Mouse (Mus musculus): ENCODE measurements around the gene Zdhhc14. TPM values are rescaled to one million over a fixed set of nuclear protein-coding genes. Genes with fewer than 3 reads are reported as not detected.

The Zdhhc14 gene
- polyA plus RNA-seq, 1 experiment: 5.7 TPM

- WGBS: 94% methylated on average over 3 of the region's 3 CpGs
- H3K27ac ChIP-seq (ENCODE audit: insufficient read depth, low read length): no peak overlapping the region
- no peak for DNase-seq (ENCODE audit: low read depth in 1 of 2, low spot score in 2 of 2)
- H3K27me3 ChIP-seq (ENCODE audit: control insufficient read depth, insufficient read depth, low read length): no peaks in the 10 kb centered on the region
- TF ChIP-seq CTCF (IDR thresholded peaks at IDR 0.05; ENCODE audit: extremely low read depth, insufficient read depth, insufficient read length, insufficient replicate concordance) (no peak), POLR2A (IDR thresholded peaks at IDR 0.05; ENCODE audit: low read depth, low read length) (no peak)
- H3K4me1 ChIP-seq (ENCODE audit: control insufficient read depth, insufficient read depth, insufficient read length): peaks cover 4% of the 10 kb centered on the region; the same call in 1 of the 2 replicates
- H3K36me3 ChIP-seq (ENCODE audit: control insufficient read depth, insufficient read depth, low read length): no peaks in the 10 kb centered on the region
- no peak overlapping the region for H3K4me3 ChIP-seq (ENCODE audit: extremely low read depth, insufficient read depth, insufficient read length)
Observed at GRCm38 (mm10) chr17:5713141-5713540, 220.8 kb downstream of the Zdhhc14 start.

DNA sequence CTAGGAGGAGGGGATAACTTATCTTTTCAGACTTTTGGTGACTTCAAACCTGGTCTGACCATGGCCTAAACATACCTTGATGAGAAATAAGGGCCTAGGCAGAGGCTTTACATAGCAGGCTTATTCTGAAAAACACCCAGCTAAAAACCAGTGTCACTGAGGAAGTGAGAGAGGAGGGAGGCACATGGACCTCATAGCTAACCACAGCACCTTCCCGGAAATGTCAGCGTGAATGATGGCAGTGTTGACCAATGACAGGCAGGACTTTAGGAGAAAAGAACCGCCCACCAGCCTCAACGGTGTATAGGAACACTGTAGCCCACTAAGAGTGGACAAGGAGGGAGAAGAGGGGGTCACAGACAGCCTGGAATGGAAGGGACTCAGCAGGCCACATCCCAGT, 224.6 kb downstream of the Zdhhc14 start:
- Histone ChIP-seq H3K27me3 (ENCODE audit: control insufficient read depth, insufficient read depth, low read length) (no peaks in the 10 kb centered on the region), H3K27ac (ENCODE audit: insufficient read depth, low read length) (no peak overlapping the region), H3K36me3 (ENCODE audit: control insufficient read depth, insufficient read depth, low read length) (no peaks in the 10 kb centered on the region), H3K4me3 (ENCODE audit: extremely low read depth, insufficient read depth, insufficient read length) (no peak overlapping the region), H3K4me1 (ENCODE audit: control insufficient read depth, insufficient read depth, insufficient read length) (peaks cover 4% of the 10 kb centered on the region; the same call in 1 of the 2 replicates)
- peak in 1 of 2 experiments; percentile 12 for DNase-seq (ENCODE audit: low read depth in 1 of 2, low spot score in 2 of 2)
- TF ChIP-seq POLR2A (IDR thresholded peaks at IDR 0.05; ENCODE audit: low read depth, low read length): no peak
- TF ChIP-seq CTCF (IDR thresholded peaks at IDR 0.05; ENCODE audit: extremely low read depth, insufficient read depth, insufficient read length, insufficient replicate concordance): no peak
- 49% methylated on average over 4 of the region's 4 CpGs for WGBS

DNA sequence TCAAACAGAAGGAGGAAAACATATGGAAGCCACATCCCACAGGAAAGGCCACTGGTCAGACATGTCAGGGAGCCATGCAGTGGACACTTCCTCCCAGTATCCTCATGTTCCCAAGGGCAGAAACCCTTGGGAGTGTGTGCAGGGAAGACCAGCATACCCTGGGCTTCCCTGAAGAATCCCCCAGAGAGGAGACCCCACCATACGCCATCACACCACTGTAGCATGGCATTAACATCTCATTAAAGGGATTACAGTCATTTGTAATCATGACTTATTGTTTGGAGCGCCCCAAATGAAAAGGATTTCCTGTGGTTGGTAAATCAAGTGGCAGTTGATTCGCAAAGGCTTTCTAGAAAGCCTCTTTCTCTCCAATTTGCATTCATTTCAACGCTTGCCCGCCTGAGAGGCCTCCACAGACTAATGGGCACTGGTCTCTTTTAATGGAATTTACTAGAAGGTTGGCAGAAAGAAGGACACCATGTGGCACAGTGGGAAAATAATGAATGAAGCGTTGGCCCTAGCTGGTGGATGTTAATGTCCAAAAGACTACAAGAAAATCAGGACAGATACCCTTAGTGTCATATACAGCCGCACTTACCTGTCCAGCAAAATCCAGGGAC, 226.5 kb downstream of the Zdhhc14 start:
- peaks cover 4% of the 10 kb centered on the region; the same call in 1 of the 2 replicates for H3K4me1 ChIP-seq (ENCODE audit: control insufficient read depth, insufficient read depth, insufficient read length)
- H3K36me3 ChIP-seq (ENCODE audit: control insufficient read depth, insufficient read depth, low read length): no peaks in the 10 kb centered on the region
- DNase-seq (ENCODE audit: low read depth in 1 of 2, low spot score in 2 of 2): no peak
- no peaks in the 10 kb centered on the region for H3K27me3 ChIP-seq (ENCODE audit: control insufficient read depth, insufficient read depth, low read length)
- H3K4me3 ChIP-seq (ENCODE audit: extremely low read depth, insufficient read depth, insufficient read length): no peak overlapping the region
- no peak overlapping the region for H3K27ac ChIP-seq (ENCODE audit: insufficient read depth, low read length)
- 62% methylated on average over 7 of the region's 7 CpGs for WGBS
- TF ChIP-seq CTCF (IDR thresholded peaks at IDR 0.05; ENCODE audit: extremely low read depth, insufficient read depth, insufficient read length, insufficient replicate concordance): no peak
- TF ChIP-seq POLR2A (IDR thresholded peaks at IDR 0.05; ENCODE audit: low read depth, low read length): no peak

GRCm38 (mm10) chr17:5722802-5723201, 230.4 kb downstream of the Zdhhc14 start:
- no peak overlapping the region for H3K27ac ChIP-seq (ENCODE audit: insufficient read depth, low read length)
- 94% methylated on average over 2 of the region's 2 CpGs for WGBS
- H3K27me3 ChIP-seq (ENCODE audit: control insufficient read depth, insufficient read depth, low read length): no peaks in the 10 kb centered on the region
- TF ChIP-seq POLR2A (IDR thresholded peaks at IDR 0.05; ENCODE audit: low read depth, low read length): no peak
- TF ChIP-seq CTCF (IDR thresholded peaks at IDR 0.05; ENCODE audit: extremely low read depth, insufficient read depth, insufficient read length, insufficient replicate concordance): no peak
- DNase-seq (ENCODE audit: low read depth in 1 of 2, low spot score in 2 of 2): no peak
- H3K36me3 ChIP-seq (ENCODE audit: control insufficient read depth, insufficient read depth, low read length): no peaks in the 10 kb centered on the region
- peaks cover 4% of the 10 kb centered on the region; the same call in 1 of the 2 replicates for H3K4me1 ChIP-seq (ENCODE audit: control insufficient read depth, insufficient read depth, insufficient read length)
- no peak overlapping the region for H3K4me3 ChIP-seq (ENCODE audit: extremely low read depth, insufficient read depth, insufficient read length)

GRCm38 (mm10) chr17:5723601-5724189, 231.3 kb downstream of the Zdhhc14 start:
- no peak for TF ChIP-seq CTCF (IDR thresholded peaks at IDR 0.05; ENCODE audit: extremely low read depth, insufficient read depth, insufficient read length, insufficient replicate concordance)
- TF ChIP-seq POLR2A (IDR thresholded peaks at IDR 0.05; ENCODE audit: low read depth, low read length): no peak
- Histone ChIP-seq H3K36me3 (ENCODE audit: control insufficient read depth, insufficient read depth, low read length) (no peaks in the 10 kb centered on the region), H3K27ac (ENCODE audit: insufficient read depth, low read length) (no peak overlapping the region), H3K4me3 (ENCODE audit: extremely low read depth, insufficient read depth, insufficient read length) (no peak overlapping the region), H3K27me3 (ENCODE audit: control insufficient read depth, insufficient read depth, low read length) (no peaks in the 10 kb centered on the region), H3K4me1 (ENCODE audit: control insufficient read depth, insufficient read depth, insufficient read length) (peaks cover 8% of the 10 kb centered on the region; the same call in 1 of the 2 replicates)
- WGBS: 91% methylated on average over 10 of the region's 10 CpGs
- no peak for DNase-seq (ENCODE audit: low read depth in 1 of 2, low spot score in 2 of 2)

DNA sequence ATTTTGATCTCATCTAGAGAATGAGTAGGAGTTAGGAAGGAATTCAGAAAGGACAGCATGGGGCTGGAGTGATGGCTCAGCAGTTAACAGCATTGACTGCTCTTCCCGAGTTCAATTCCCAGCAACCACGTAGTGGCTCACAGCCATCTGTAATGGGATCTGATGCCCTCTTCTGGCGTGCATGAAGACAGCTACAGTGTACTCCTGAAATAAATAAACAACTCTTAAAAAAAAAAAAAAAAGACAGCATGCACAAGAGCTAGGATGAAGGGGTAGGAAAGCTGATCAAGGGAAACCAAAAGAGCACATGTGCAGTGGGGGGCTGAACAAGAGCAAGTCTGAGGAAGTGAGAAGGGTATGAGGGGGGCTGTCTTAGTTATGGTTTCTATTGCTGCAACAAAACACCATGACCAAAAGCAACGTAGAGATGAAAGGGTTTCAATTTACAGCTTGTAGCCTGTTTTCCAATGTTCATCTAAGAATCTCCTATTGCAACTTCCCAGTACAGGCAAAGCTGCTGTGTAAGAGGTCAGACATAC, 237.3 kb downstream of the Zdhhc14 start:
- DNase-seq (ENCODE audit: low read depth in 1 of 2, low spot score in 2 of 2): no peak
- Histone ChIP-seq H3K4me3 (ENCODE audit: extremely low read depth, insufficient read depth, insufficient read length) (no peak overlapping the region), H3K27ac (ENCODE audit: insufficient read depth, low read length) (peak overlapping the region; percentile 59; the same call in 1 of the 2 replicates), H3K4me1 (ENCODE audit: control insufficient read depth, insufficient read depth, insufficient read length) (peaks cover 37% of the 10 kb centered on the region), H3K27me3 (ENCODE audit: control insufficient read depth, insufficient read depth, low read length) (no peaks in the 10 kb centered on the region), H3K36me3 (ENCODE audit: control insufficient read depth, insufficient read depth, low read length) (no peaks in the 10 kb centered on the region; the same call in 1 of the 2 replicates)
- TF ChIP-seq POLR2A (IDR thresholded peaks at IDR 0.05; ENCODE audit: low read depth, low read length): no peak
- no peak for TF ChIP-seq CTCF (IDR thresholded peaks at IDR 0.05; ENCODE audit: extremely low read depth, insufficient read depth, insufficient read length, insufficient replicate concordance)
- 54% methylated on average over 4 of the region's 4 CpGs for WGBS

Measured in spleen, adult 2 months (tissue).